Mouse (Mus musculus): Measurements from ENCODE around the gene Bicdl2. TPM values are rescaled to one million over a fixed set of nuclear protein-coding genes. Genes with fewer than 3 reads are reported as not detected.
A peak's percentile ranks its signal among the peaks of the same experiment; 100 is the strongest.

Gene Bicdl2
- total RNA-seq, 2 experiments from 2014 or later = not detected

DNA sequence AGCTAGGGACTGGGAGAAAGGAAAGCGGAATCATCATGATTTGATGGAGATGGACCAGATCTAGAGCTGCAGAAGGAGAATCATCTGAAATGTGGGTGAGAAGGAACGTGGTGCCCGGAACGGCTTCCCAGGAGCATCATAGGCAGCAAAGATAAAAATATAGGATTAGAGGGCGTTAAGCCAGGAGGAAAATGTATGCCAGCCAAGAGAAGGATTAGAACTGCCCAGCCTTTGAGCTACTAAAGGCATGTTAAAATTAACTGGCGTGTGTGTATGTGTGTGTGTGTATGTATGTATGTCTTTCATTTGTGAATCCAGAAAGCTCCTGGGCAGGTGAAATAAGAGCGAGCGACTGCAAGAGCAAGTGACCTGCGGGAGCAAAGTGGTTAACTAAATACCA is 43.0 kb downstream of the Bicdl2 start:
- intact Hi-C loops (cut with DNase I) = no loop called here
- no peak for DNase-seq

DNA sequence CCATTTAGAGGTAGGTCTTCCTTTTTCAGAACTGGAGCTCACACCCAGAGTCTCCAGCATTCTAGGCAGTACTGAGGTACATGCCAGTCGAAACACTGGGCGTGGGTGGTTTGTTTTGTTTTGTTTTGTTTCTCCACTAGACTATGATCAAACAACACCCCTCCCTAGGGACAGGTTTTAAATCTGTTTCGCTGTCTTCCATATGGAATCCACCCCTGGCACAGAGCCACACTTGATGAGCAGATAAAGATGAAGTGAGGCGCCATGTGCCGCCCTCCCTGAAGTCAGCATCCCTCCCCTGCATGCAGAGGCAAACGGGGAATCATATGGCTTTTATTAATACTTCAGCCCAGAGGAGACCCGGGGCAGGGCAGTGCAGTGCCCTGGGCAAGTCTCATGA is 44.4 kb downstream of the Bicdl2 start:
- no peak for DNase-seq
- intact Hi-C loops (cut with DNase I) = loop anchor here (5.0 kb wide), 1 partner anchor 42 kb away; the partner anchor contains the start of gene Bicdl2

DNA sequence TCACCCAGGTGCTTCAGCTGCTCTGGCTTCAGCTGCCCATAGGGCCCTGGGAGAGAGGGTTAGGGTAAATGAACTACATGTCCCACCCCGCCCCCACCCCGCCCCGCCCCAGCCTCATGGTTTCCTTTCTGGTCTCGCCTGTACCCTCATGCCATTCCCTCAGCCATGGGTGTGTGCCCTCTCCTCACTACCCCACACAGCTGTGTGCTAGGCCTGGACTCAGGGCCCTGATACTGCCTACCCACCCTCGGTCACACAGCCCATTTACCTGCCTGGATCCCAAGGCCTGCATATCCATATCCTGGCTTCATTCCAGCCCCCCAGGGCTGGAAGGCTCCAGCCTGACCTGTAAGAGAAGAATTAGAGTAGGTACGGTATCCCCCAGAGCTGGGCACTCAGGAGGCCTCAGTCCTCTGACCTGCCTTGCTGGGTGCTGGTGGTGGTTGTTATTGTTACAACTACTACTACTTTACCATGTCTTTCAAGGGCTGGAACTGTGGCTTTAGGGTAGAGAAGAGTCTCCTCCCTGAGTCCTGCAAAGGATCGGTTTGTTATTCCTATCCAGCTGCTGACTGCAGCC is 45.3 kb downstream of the Bicdl2 start:
- no peak for DNase-seq
- intact Hi-C loops (cut with DNase I) = loop anchor here (2.0 to 5.0 kb wide), 2 partner anchors 43 to 135 kb away; partner anchors contain the start of gene Bicdl2

DNA sequence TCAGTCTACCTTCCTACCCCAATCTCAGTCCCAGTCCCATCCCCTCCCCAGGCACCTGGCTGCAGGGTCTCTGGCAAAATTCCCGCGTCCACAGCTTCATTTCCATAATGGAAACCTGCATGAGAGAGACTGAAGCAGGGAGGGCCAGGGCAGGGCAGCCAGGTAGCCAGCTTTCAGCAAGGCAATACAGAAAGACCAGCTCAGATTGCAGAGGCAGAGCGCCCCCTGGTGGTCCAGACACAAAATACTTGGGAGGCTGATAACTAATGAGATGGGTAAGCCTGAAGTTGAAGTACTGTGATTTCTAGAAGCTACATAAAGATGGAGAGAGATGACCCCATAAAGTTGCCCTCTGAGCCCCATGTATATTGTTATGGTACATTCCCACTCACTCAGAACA is 45.9 kb downstream of the Bicdl2 start:
- intact Hi-C loops (cut with DNase I) = loop anchor here (2.0 to 5.0 kb wide), 2 partner anchors 44 to 135 kb away; partner anchors contain the start of gene Bicdl2
- peak; percentile 75 to 83 for DNase-seq

DNA sequence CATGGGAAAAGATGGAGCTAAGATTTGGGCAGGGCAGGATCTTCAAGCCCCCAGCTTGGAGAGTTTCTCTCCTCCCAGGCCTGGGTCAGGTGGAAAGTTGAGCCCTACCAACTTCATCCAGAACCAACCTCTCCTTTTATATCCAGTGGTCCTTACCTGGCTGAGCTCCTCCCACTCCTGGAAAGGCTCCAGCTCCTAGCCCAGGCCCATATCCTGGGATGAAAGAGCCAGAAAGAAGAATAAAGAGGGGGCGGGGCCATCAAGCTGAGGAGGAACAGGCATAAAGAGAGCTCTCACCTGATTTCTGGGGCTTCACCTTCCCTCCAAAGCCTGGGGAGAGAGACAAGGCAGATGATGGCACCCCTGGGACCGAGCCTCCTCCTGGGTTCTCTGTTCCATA is 56.7 kb downstream of the Bicdl2 start:
- intact Hi-C loops (cut with DNase I) = no loop called here
- DNase-seq = no peak

Other genes starting within 250 kb of the Bicdl2 start
- not detected for gene Vmn2r117, start 180.8 kb upstream of the Bicdl2 start, total RNA-seq (2021)
- gene Zfp213, start 96.3 kb upstream of the Bicdl2 start, total RNA-seq (2021) = 1 to 10 TPM; 5.4 to 7.1 TPM
- 10 to 100 TPM in 1 of 2 experiments, 1 to 10 TPM in 1; 8.5 to 10.0 TPM for gene Zfp13, start 61.0 kb upstream of the Bicdl2 start, total RNA-seq (2021)
- not detected for gene Zscan10, start 59.6 kb upstream of the Bicdl2 start, total RNA-seq (2021)
- under 1 TPM; 0.55 to 0.69 TPM for gene Mmp25, start 15.2 kb upstream of the Bicdl2 start, total RNA-seq (2021)
- gene Hcfc1r1, start 13.1 kb downstream of the Bicdl2 start, total RNA-seq (2021) = 100 to 1,000 TPM; 218 to 220 TPM
- 10 to 100 TPM; 21.0 to 21.1 TPM for gene Thoc6, start 13.4 kb downstream of the Bicdl2 start, total RNA-seq (2021)
- gene Tnfrsf12a, start 17.0 kb downstream of the Bicdl2 start, total RNA-seq (2021) = 100 to 1,000 TPM; 138 to 142 TPM
- not detected for gene Cldn6, start 18.7 kb downstream of the Bicdl2 start, total RNA-seq (2021)
- gene Cldn9, start 23.5 kb downstream of the Bicdl2 start, total RNA-seq (2021) = not detected
- not detected for gene 1520401A03Rik, start 62.3 kb downstream of the Bicdl2 start, total RNA-seq (2021)
- gene Pkmyt1, start 65.8 kb downstream of the Bicdl2 start, total RNA-seq (2021) = 1 to 10 TPM; 7.7 to 9.3 TPM
- 10 to 100 TPM; 17.5 to 22.0 TPM for gene Paqr4, start 80.4 kb downstream of the Bicdl2 start, total RNA-seq (2021)
- gene Kremen2, start 85.3 kb downstream of the Bicdl2 start, total RNA-seq (2021) = not detected
- gene Flywch1, start 111.1 kb downstream of the Bicdl2 start, total RNA-seq (2021) = 10 to 100 TPM; 31.2 to 32.1 TPM
- gene Flywch2, start 125.6 kb downstream of the Bicdl2 start, total RNA-seq (2021) = 1 to 10 TPM; 2.3 to 2.4 TPM
- gene Srrm2, start 130.0 kb downstream of the Bicdl2 start, total RNA-seq (2021) = 100 to 1,000 TPM; 230 to 231 TPM
- gene Elob, start 168.6 kb downstream of the Bicdl2 start, total RNA-seq (2021) = 100 to 1,000 TPM; 379 to 407 TPM
- gene Prss33, start 175.6 kb downstream of the Bicdl2 start, total RNA-seq (2021) = not detected
- gene Prss32, start 183.3 kb downstream of the Bicdl2 start, total RNA-seq (2021) = not detected
- not detected for gene Prss41, start 183.7 kb downstream of the Bicdl2 start, total RNA-seq (2021)
- gene Prss21, start 207.6 kb downstream of the Bicdl2 start, total RNA-seq (2021) = not detected
- gene Dcpp1, start 220.4 kb downstream of the Bicdl2 start, total RNA-seq (2021) = not detected
- gene Dcpp2, start 220.4 kb downstream of the Bicdl2 start, total RNA-seq (2021) = not detected

Data from heart, postnatal 10 days (tissue).